Mouse (Mus musculus): Measurements from ENCODE around the gene Lsm14a. TPM values are rescaled to one million over a fixed set of nuclear protein-coding genes. Genes with fewer than 3 reads are reported as not detected.

Lsm14a gene
- 100 to 1,000 TPM; 120 to 136 TPM for total RNA-seq (2023)

DNA sequence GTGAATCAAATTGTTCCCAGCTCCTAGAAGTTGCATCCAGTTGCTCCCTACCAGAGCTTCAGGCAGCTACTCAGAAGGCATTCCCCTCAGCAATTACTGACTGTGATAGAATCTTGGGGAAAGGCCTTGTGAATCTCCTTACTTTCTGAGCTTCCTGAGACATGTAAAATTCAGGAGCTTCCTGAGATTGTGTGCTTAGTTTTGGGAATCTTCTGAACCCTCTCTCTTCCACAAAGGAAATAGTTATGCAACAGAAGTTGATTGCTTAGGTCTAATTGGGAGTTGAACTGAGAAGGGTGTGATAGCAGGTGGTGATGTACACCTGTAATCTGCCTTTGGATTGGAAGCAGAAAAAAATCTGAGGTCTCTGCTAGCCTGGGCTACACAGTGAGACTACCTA lies at the start of gene Lsm14a:
Lsm14a (minus strand) TSS at position 101 of the 400 bp plus-strand sequence.

DNA sequence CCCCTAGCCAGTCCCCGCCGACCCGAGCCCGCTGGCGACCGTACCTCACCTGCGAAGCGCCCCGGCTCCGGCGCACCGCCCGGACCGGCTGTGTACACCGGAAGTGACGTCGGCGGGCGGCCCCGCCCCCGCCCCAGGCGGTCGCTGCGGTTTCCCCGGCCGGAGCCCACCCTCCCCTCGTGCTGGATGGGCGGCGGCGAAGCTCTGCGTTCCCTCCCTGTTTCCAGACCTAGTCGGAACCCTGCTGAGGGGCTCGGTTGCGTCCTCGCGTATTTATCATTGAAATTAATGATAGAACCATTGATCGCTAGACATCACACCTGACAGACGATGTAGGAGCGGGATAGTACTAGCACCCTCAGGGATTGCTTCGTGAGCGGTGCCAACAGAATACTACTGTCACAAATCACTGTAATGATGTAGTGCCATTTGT lies 79.7 kb downstream of the Lsm14a start, which contains the start of gene 4931406P16Rik:
4931406P16Rik (minus strand) TSS at position 109 of the 433 bp plus-strand sequence.

Other genes starting within 250 kb of the Lsm14a start
- gene Uba2, start 223.7 kb downstream of the Lsm14a start, total RNA-seq (2023): 10 to 100 TPM; 61.7 to 63.7 TPM
- gene Pdcd2l, start 196.7 kb downstream of the Lsm14a start, total RNA-seq (2023): 10 to 100 TPM; 16.7 to 20.2 TPM
- 100 to 1,000 TPM; 774 to 885 TPM for gene Gpi1, start 163.0 kb downstream of the Lsm14a start, total RNA-seq (2023)
- not detected for gene Gm6096, start 142.3 kb downstream of the Lsm14a start, total RNA-seq (2023)
- gene 4931406P16Rik, start 79.8 kb downstream of the Lsm14a start, total RNA-seq (2023): 10 to 100 TPM; 15.3 to 15.6 TPM